Mouse (Mus musculus) heart, embryonic 13.5 days (tissue): ENCODE measurements around the gene Prss8. TPM values are rescaled to one million over a fixed set of nuclear protein-coding genes. Genes with fewer than 3 reads are reported as not detected.
"Not testable (repeated sequence)": the region's sequence is repeated elsewhere in the genome, so short reads cannot be mapped to it uniquely, and the experiment has no call there.

ENCODE experiments used
- ATAC-seq: fragments of 200-750 bp; cut with Nextera tagmentation; 2 replicates; pipeline ENCODE4 v1.8.0; 2017; ENCODE audit warnings: moderate TSS enrichment; ENCODE audit not compliant: insufficient number of reproducible peaks, low FRiP score, low TSS enrichment; ENCODE audit errors: extremely low read depth
- H3K27ac ChIP-seq: fragments of 300-500 bp; sonication (generic); replicated peaks from 2 replicates; pipeline ENCODE4 v1.5.1; 2015; ENCODE audit warnings: moderate library complexity, mild to moderate bottlenecking, inconsistent platforms
- H3K27me3 ChIP-seq: fragments of 300-500 bp; sonication (generic); replicated peaks from 2 replicates; pipeline ENCODE4 v1.6.1; 2015; ENCODE audit warnings: mild to moderate bottlenecking, inconsistent platforms
- H3K36me3 ChIP-seq: fragments of 300-500 bp; sonication (generic); 2 replicates; pipeline ENCODE4 v1.6.1; 2015; ENCODE audit warnings: mild to moderate bottlenecking, inconsistent platforms
- H3K4me1 ChIP-seq: fragments of 300-500 bp; sonication (generic); 2 replicates; pipeline ENCODE4 v1.6.1; 2015; ENCODE audit warnings: inconsistent platforms
- H3K4me2 ChIP-seq: fragments of 300-500 bp; sonication (generic); 2 replicates; pipeline ENCODE4 v1.6.1; 2015; ENCODE audit warnings: inconsistent platforms, mild to moderate bottlenecking, moderate library complexity
- H3K4me3 ChIP-seq: fragments of 300-500 bp; sonication (generic); 2 replicates; pipeline ENCODE4 v1.5.1; 2015; ENCODE audit warnings: moderate library complexity, mild to moderate bottlenecking, inconsistent platforms
- H3K9ac ChIP-seq: fragments of 300-500 bp; sonication (generic); 2 replicates; pipeline ENCODE4 v1.6.1; 2015; ENCODE audit warnings: inconsistent platforms, mild to moderate bottlenecking, moderate library complexity
- H3K9me3 ChIP-seq: fragments of 300-500 bp; sonication (generic); 2 replicates; pipeline ENCODE4 v1.6.1; 2016; ENCODE audit warnings: inconsistent platforms
- WGBS: fragments of 180-500 bp; shearing (Covaris S2); methylation state at CpG from one replicate; pipeline ENCODE4 v1.1.7; 2015; ENCODE audit warnings: mixed read lengths; 5-methylcytosine and 5-hydroxymethylcytosine counted together
- polyA plus RNA-seq: library from polyadenylated mRNA; unstranded; fragments of >200 nt; fragmentation: Nextera tagmentation; extraction: Ambion mirVana; gene quantifications from 2 replicates; pipeline ENCODE4 v1.2.1, GENCODE M21; 2015

Gene Prss8
- polyA plus RNA-seq, 1 experiment from 2014 or later: 1.8 TPM

DNA sequence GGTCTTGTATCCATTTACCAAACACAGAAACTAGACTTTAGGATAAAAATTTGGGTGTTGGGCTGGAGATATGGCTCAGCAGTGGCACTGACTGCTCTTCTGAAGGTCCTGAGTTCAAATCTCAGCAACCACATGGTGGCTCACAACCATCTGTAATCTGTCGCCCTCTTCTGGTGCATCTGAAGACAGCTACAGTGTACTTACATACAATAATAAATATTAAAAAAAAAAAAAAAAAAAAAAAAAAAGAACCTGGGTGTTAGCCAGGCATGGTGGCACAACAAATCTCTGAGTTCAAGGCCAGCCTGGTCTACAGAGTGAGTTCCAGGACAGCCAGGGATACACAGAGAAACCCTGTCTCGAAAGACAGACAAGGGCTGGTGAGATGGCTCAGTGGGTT lies 12.2 kb upstream of the Prss8 start:
- 52% methylated on average over 2 of the region's 2 CpGs for WGBS
- H3K9me3 ChIP-seq, H3K4me3 ChIP-seq, H3K4me1 ChIP-seq, H3K36me3 ChIP-seq, H3K4me2 ChIP-seq, H3K9ac ChIP-seq, ATAC-seq, H3K27ac ChIP-seq: not testable (repeated sequence)
- peaks cover 44% of the 10 kb centered on the region for H3K27me3 ChIP-seq

DNA sequence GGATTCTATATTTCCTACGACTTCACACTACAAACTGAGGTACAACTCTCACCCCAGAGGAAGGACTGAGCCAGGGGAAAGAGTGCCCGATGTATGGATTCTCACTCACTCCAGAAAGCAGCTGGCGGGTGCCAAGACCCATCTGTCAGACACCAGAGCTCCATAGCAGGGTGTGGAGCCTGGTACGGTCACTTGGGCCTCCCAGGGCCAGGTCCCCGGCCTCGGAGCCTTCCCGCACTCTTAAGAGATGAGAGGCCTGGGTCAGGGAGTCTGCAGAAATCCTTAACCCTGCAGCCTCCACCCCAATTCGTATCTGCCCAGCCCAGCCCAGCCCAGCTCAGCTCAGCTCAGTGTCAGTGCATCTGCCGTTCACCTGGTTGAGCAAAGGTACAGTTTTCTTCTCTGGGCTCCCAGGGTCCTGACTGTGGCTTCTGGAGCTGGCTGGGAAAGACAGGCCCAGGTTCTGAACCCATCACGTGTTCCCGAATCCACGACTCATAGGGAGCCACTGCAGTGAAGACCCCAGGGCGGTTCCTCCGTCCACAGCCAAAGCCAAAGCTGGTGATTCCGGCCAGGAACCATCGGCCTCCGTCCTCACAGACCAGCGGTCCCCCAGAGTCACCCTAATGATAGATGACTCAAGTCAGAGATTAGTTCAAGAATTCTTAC lies 6.4 kb upstream of the Prss8 start:
- Histone ChIP-seq H3K9me3 (no peaks in the 10 kb centered on the region), H3K9ac (peak overlapping the region; percentile 94), H3K4me1 (peaks cover 26% of the 10 kb centered on the region), H3K4me3 (peak overlapping the region; percentile 75), H3K36me3 (no peaks in the 10 kb centered on the region), H3K27ac (peak overlapping the region; percentile 66; the same call in 1 of the 2 replicates), H3K4me2 (peak overlapping the region; percentile 100), H3K27me3 (no peaks in the 10 kb centered on the region)
- WGBS: 50% methylated on average over 18 of the region's 18 CpGs
- no peak for ATAC-seq

- peak overlapping the region; percentile 94 for H3K9ac ChIP-seq
- peaks cover 28% of the 10 kb centered on the region for H3K4me1 ChIP-seq
- no peak; the same call in 1 of the 2 replicates for ATAC-seq
- H3K4me3 ChIP-seq: peak overlapping the region; percentile 75
- no peaks in the 10 kb centered on the region for H3K36me3 ChIP-seq
- peak overlapping the region; percentile 66 for H3K27ac ChIP-seq
- WGBS: under 1% methylated on average over 38 of the region's 38 CpGs
- no peaks in the 10 kb centered on the region for H3K27me3 ChIP-seq
- peak overlapping the region; percentile 100 for H3K4me2 ChIP-seq
- no peaks in the 10 kb centered on the region for H3K9me3 ChIP-seq
These were observed 5.8 kb upstream of the Prss8 start for GRCm38 (mm10) chr7:127935748-127936159.

DNA sequence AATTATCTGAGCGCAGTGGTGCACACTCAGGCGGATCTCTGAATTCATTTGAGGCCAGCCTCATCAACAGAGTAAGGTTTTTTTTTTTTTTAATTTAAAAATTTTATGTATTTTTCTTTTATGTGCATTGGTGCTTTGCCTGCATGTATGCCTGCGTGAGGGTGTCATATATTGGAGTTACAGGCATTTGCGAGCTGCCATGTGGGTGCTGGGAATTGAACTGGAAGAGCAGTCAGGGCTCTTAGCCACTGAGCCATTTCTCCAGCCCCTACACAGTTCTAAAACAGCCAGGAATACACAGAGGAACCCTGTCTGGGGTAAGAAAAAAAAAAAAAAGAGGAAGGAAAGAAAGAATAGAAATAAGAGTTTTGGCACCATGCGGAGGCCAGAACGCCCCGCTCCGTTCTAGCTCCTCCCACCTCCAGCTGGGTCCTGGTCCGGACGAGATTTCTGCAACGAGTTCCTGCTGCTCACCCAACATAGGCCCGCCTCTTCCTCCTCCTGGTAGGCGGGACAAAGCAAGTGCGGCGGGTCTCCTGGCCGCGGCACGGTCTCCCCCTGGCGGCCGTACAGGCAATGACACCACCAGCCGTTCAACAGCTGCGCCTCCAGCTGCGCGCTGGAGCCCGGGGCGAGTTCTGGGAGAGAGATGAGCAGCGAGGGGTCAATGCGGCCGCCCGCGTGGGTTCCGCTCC lies 5.3 kb upstream of the Prss8 start:
- no peaks in the 10 kb centered on the region for H3K9me3 ChIP-seq

GRCm38 (mm10) chr7:127934075-127934474 lies 4.2 kb upstream of the Prss8 start:
- ATAC-seq: no peak
- no peak overlapping the region for H3K4me2 ChIP-seq
- no peak overlapping the region for H3K27ac ChIP-seq
- peaks cover 35% of the 10 kb centered on the region for H3K4me1 ChIP-seq
- no peak overlapping the region for H3K4me3 ChIP-seq
- no peaks in the 10 kb centered on the region for H3K36me3 ChIP-seq
- H3K27me3 ChIP-seq: peaks cover 17% of the 10 kb centered on the region
- H3K9me3 ChIP-seq: no peaks in the 10 kb centered on the region
- 0 out of 2 replicates have a peak overlapping the region, but pooled peaks have one; percentile 14 for H3K9ac ChIP-seq
- WGBS: 88% methylated on average over 5 of the region's 5 CpGs

More for the DNA sequence above, 5.3 kb upstream of the Prss8 start:
- Histone ChIP-seq H3K4me3 (peak overlapping the region; percentile 75), H3K36me3 (no peaks in the 10 kb centered on the region), H3K27me3 (peaks cover 6% of the 10 kb centered on the region), H3K4me1 (peaks cover 28% of the 10 kb centered on the region), H3K4me2 (peak overlapping the region; percentile 100), H3K9ac (peak overlapping the region; percentile 94), H3K27ac (peak overlapping the region; percentile 72)
- 7% methylated on average over 32 of the region's 32 CpGs for WGBS
- peak; percentile 91 for ATAC-seq

GRCm38 (mm10) chr7:127932273-127933031 lies 2.5 kb upstream of the Prss8 start:
- H3K27ac ChIP-seq: peak overlapping the region; percentile 54
- no peak overlapping the region for H3K4me3 ChIP-seq
- H3K36me3 ChIP-seq: no peaks in the 10 kb centered on the region
- 24% methylated on average over 13 of the region's 13 CpGs for WGBS
- no peak for ATAC-seq
- peaks cover 42% of the 10 kb centered on the region for H3K4me1 ChIP-seq
- no peak overlapping the region for H3K9ac ChIP-seq
- no peak overlapping the region for H3K4me2 ChIP-seq
- no peaks in the 10 kb centered on the region for H3K9me3 ChIP-seq
- peaks cover 29% of the 10 kb centered on the region for H3K27me3 ChIP-seq

DNA sequence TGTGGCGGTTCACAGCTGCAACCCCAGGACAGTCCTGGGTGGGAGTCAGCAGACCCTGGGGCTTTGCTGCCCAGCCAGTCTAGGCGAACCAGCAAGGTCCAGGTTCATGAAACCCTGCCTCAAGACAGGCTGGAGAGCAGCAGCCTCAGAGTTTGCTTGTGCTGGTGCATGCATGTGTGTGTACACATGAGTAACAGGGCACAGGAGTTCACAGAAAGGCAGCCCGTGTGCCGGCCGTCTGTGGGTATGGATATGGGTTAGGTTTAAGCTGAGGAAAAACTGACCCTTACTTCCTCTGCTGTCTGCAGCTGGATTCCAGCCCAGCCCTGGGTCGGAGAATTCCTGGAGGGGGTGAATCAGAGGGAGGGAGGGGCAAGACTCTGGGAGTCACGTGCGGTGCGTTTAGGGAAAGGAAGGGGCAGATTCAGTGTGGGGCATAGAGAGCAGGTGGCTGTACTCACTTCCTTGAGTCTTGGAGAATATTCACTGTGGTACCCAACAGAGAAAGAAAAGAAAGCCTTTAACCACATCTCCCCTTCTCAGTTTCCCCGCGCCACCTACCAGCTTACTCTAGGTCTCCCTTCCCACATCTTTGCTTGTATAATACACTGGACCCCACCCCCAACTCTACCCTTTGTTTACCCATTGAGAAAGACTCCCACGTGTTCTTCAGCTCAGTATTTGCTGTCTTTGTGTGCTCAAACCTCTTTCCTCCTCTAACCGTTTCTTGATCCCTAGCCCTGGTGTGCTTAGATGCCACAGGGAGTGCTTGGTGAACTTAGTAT lies 1.6 kb upstream of the Prss8 start:
- Histone ChIP-seq H3K9me3 (no peaks in the 10 kb centered on the region), H3K4me3 (no peak overlapping the region), H3K9ac (peak overlapping the region; percentile 61), H3K27ac (peak overlapping the region; percentile 54), H3K4me2 (peak overlapping the region; percentile 31), H3K4me1 (peaks cover 42% of the 10 kb centered on the region), H3K27me3 (peaks cover 29% of the 10 kb centered on the region), H3K36me3 (peaks cover 5% of the 10 kb centered on the region)
- ATAC-seq: no peak
- 41% methylated on average over 13 of the region's 13 CpGs for WGBS

- H3K4me3 ChIP-seq: no peak overlapping the region
- 82% methylated on average over 5 of the region's 5 CpGs for WGBS
- ATAC-seq: no peak
- H3K36me3 ChIP-seq: peaks cover 14% of the 10 kb centered on the region
- H3K9me3 ChIP-seq: no peaks in the 10 kb centered on the region
- no peak overlapping the region for H3K27ac ChIP-seq
- H3K4me1 ChIP-seq: peaks cover 35% of the 10 kb centered on the region
- H3K9ac ChIP-seq: no peak overlapping the region
- H3K27me3 ChIP-seq: peaks cover 29% of the 10 kb centered on the region
- H3K4me2 ChIP-seq: no peak overlapping the region
These were observed 732 bp upstream of the Prss8 start for GRCm38 (mm10) chr7:127930636-127931035.

GRCm38 (mm10) chr7:127928596-127928995 lies 1.3 kb downstream of the Prss8 start:
- 40% methylated on average over 5 of the region's 5 CpGs for WGBS
- peak overlapping the region; percentile 61; the same call in 1 of the 2 replicates for H3K9ac ChIP-seq

GRCm38 (mm10) chr7:127927726-127928125 lies 2.2 kb downstream of the Prss8 start:
- H3K27ac ChIP-seq: no peak overlapping the region

More at GRCm38 (mm10) chr7:127928596-127928995, 1.3 kb downstream of the Prss8 start:
- peak overlapping the region; percentile 62 for H3K4me2 ChIP-seq
- no peak for ATAC-seq
- no peak overlapping the region for H3K27ac ChIP-seq
- H3K4me3 ChIP-seq: peak overlapping the region; percentile 40; the same call in 1 of the 2 replicates
- peaks cover 29% of the 10 kb centered on the region for H3K27me3 ChIP-seq
- peaks cover 25% of the 10 kb centered on the region for H3K4me1 ChIP-seq
- peaks cover 32% of the 10 kb centered on the region for H3K36me3 ChIP-seq
- H3K9me3 ChIP-seq: no peaks in the 10 kb centered on the region

More at GRCm38 (mm10) chr7:127927726-127928125, 2.2 kb downstream of the Prss8 start:
- Histone ChIP-seq H3K9me3 (no peaks in the 10 kb centered on the region), H3K4me1 (peaks cover 25% of the 10 kb centered on the region), H3K4me3 (no peak overlapping the region), H3K4me2 (no peak overlapping the region), H3K9ac (no peak overlapping the region), H3K36me3 (peaks cover 40% of the 10 kb centered on the region), H3K27me3 (peaks cover 29% of the 10 kb centered on the region)
- WGBS: 84% methylated on average over 11 of the region's 11 CpGs
- ATAC-seq: no peak
